Mouse (Mus musculus): ENCODE results near the gene Bcl9. TPM values are rescaled to one million over a fixed set of nuclear protein-coding genes. Genes with fewer than 3 reads are reported as not detected.

The Bcl9 gene
- total and polyA plus RNA-seq, 3 experiments, result 2.1 to 20.8 TPM; not detected in 1

- peak; percentile 97 for DNase-seq (ENCODE audit: low read depth, low spot score)
- Histone ChIP-seq H3K27me3 (ENCODE audit: control insufficient read depth in 1 of 2, insufficient read depth in 2 of 2, low read length in 2 of 2) (no peaks in the 10 kb centered on the region), H3K9me3 (replicated peaks; ENCODE audit: insufficient read depth, low read length) (no peaks in the 10 kb centered on the region), H3K27ac (ENCODE audit: control insufficient read depth, low read depth, low read length) (peak overlapping the region; percentile 36), H3K79me2 (ENCODE audit: control insufficient read depth, insufficient read depth, low read length, poor library complexity) (no peaks in the 10 kb centered on the region), H3K4me3 (ENCODE audit: control insufficient read depth in 1 of 2, insufficient read depth in 1 of 2, low read depth in 2 of 2, low read length in 2 of 2) (no peak overlapping the region), H3K4me1 (ENCODE audit: control insufficient read depth in 1 of 2, insufficient read depth in 2 of 2, low read length in 2 of 2) (peaks cover 12 to 29% of the 10 kb centered on the region in 2 experiments), H3K36me3 (ENCODE audit: control insufficient read depth in 1 of 2, insufficient read depth in 2 of 2, low read length in 2 of 2) (peaks cover 0 to 22% of the 10 kb centered on the region in 2 experiments; a peak in 2 of 4 replicates), H3K9ac (ENCODE audit: control insufficient read depth, low read depth, low read length, poor library complexity, severe bottlenecking) (no peak overlapping the region)
- TF ChIP-seq NRF1 (IDR thresholded peaks at IDR 0.05; ENCODE audit: insufficient read depth, low read depth, low read length, poor library complexity, severe bottlenecking) (no peak), HCFC1 (IDR thresholded peaks at IDR 0.05; ENCODE audit: low read depth, low read length) (0 out of 2 replicates have a peak, but pooled peaks have one; percentile 58), TAL1 (IDR thresholded peaks at IDR 0.05; ENCODE audit: low read length) (peak; percentile 20; the same call in 1 of the 2 replicates), MXI1 (IDR thresholded peaks at IDR 0.05; ENCODE audit: low read depth, low read length) (peak; percentile 87), UBTF (IDR thresholded peaks at IDR 0.05; ENCODE audit: borderline replicate concordance, insufficient read depth, low read depth, low read length) (no peak), MEF2A (IDR thresholded peaks at IDR 0.05; ENCODE audit: extremely low read depth, insufficient replicate concordance, low read depth, low read length, poor library complexity, severe bottlenecking) (no peak), POLR2A (IDR thresholded peaks at IDR 0.05; ENCODE audit: control insufficient read depth in 1 of 2, insufficient read depth in 1 of 2, low read depth in 1 of 2, low read length in 2 of 2, poor library complexity in 1 of 2) (no peak), USF1 (IDR thresholded peaks at IDR 0.05; ENCODE audit: low read depth, low read length) (no peak), MYC (IDR thresholded peaks at IDR 0.05; ENCODE audit: low read depth, low read length) (peak; percentile 91), CHD2 (IDR thresholded peaks at IDR 0.05; ENCODE audit: low read length) (no peak), POLR2AphosphoS5 (IDR thresholded peaks at IDR 0.05; ENCODE audit: borderline replicate concordance, low read depth, low read length) (no peak), JUND (IDR thresholded peaks at IDR 0.05; ENCODE audit: low read depth, low read length) (no peak), ZMIZ1 (IDR thresholded peaks at IDR 0.05; ENCODE audit: low read depth, low read length) (no peak), CTCF (IDR thresholded peaks at IDR 0.05 in 2 of 3, conservative IDR thresholded peaks at IDR 0.05 in 1 of 3; ENCODE audit: control insufficient read depth in 1 of 3, insufficient read depth in 1 of 3, low read depth in 2 of 3, low read length in 3 of 3, poor library complexity in 1 of 3, severe bottlenecking in 1 of 3) (no peak), MAFK (IDR thresholded peaks at IDR 0.05; ENCODE audit: borderline replicate concordance, low read depth, low read length) (no peak), E2F4 (IDR thresholded peaks at IDR 0.05; ENCODE audit: borderline replicate concordance, low read depth, low read length) (no peak), ZKSCAN1 (IDR thresholded peaks at IDR 0.05; ENCODE audit: low read depth, low read length) (no peak), MYB (IDR thresholded peaks at IDR 0.05; ENCODE audit: low read depth, low read length) (0 out of 2 replicates have a peak, but pooled peaks have one; percentile 55), ETS1 (IDR thresholded peaks at IDR 0.05; ENCODE audit: low read depth, low read length) (peak; percentile 94), SMC3 (IDR thresholded peaks at IDR 0.05; ENCODE audit: low read depth, low read length) (no peak), GATA1 (IDR thresholded peaks at IDR 0.05; ENCODE audit: low read depth, low read length) (peak; percentile 94), TBP (IDR thresholded peaks at IDR 0.05; ENCODE audit: low read depth, low read length) (no peak), NELFE (IDR thresholded peaks at IDR 0.05; ENCODE audit: low read depth, low read length) (no peak), EP300 (IDR thresholded peaks at IDR 0.05; ENCODE audit: low read depth in 1 of 2, low read length in 2 of 2) (peak; percentile 65 to 71), MAZ (IDR thresholded peaks at IDR 0.05; ENCODE audit: low read depth, low read length) (no peak), ZC3H11A (IDR thresholded peaks at IDR 0.05; ENCODE audit: low read depth, low read length) (0 out of 2 replicates have a peak, but pooled peaks have one; percentile 15), USF2 (IDR thresholded peaks at IDR 0.05; ENCODE audit: borderline replicate concordance in 1 of 2, insufficient read depth in 1 of 2, low read depth in 1 of 2, low read length in 2 of 2) (no peak), TCF12 (IDR thresholded peaks at IDR 0.05; ENCODE audit: low read depth, low read length) (no peak; the same call in none of the 2 replicates), POLR2AphosphoS2 (IDR thresholded peaks at IDR 0.05; ENCODE audit: low read length) (peak; percentile 39; the same call in 1 of the 2 replicates), ZNF384 (IDR thresholded peaks at IDR 0.05; ENCODE audit: low read depth, low read length) (no peak), GABPA (IDR thresholded peaks at IDR 0.05; ENCODE audit: low read depth, low read length) (no peak), MAX (IDR thresholded peaks at IDR 0.05; ENCODE audit: low read length) (0 out of 2 replicates have a peak, but pooled peaks have one; percentile 45), KAT2A (conservative IDR thresholded peaks at IDR 0.05; ENCODE audit: low read depth, low read length) (no peak), BHLHE40 (IDR thresholded peaks at IDR 0.05; ENCODE audit: borderline replicate concordance, low read depth, low read length) (peak; percentile 48; the same call in 1 of the 2 replicates), ELF1 (IDR thresholded peaks at IDR 0.05; ENCODE audit: low read depth, low read length) (peak; percentile 75; the same call in 1 of the 2 replicates), RCOR1 (IDR thresholded peaks at IDR 0.05; ENCODE audit: low read depth, low read length) (peak; percentile 70), SIN3A (IDR thresholded peaks at IDR 0.05; ENCODE audit: low read length) (peak; percentile 97)
Observed at GRCm38 (mm10) chr3:97211177-97211576, 86.5 kb downstream of the Bcl9 start.
